Mouse (Mus musculus) MEL (cell line): ENCODE measurements at regions not wholly inside any gene's neighbourhood (a gene's known extent, or its start where the extent isn't known, plus 50 kb on each side); places are given as distances from the start of the nearest gene placed in this dataset.

Experiments
- DNase-seq: peaks from one replicate; pipeline ENCODE4 v3.0.0; 2011; ENCODE audit warnings: low read depth, low spot score
- H3K27ac ChIP-seq: 2 replicates; pipeline ENCODE4 v1.5.1; 2012; ENCODE audit warnings: low read depth, mild to moderate bottlenecking, control low read depth, low read length, moderate library complexity; ENCODE audit not compliant: control insufficient read depth
- H3K27me3 ChIP-seq, 2 experiments: fragments of 150-350 bp in 1 of 2; sonication (generic) in 1 of 2; 2 replicates each; pipeline ENCODE4 v1.6.1; 2012; ENCODE audit warnings: low read length in 2 of 2, mild to moderate bottlenecking in 2 of 2, improper control_type of control experiment in 1 of 2, moderate library complexity in 1 of 2; ENCODE audit not compliant: insufficient read depth in 2 of 2, control insufficient read depth in 1 of 2
- H3K36me3 ChIP-seq, 2 experiments: 2 replicates each; pipeline ENCODE4 v1.6.1; 2012 to 2014; ENCODE audit warnings: low read length in 2 of 2, improper control_type of control experiment in 1 of 2, inconsistent platforms in 1 of 2, mild to moderate bottlenecking in 1 of 2; ENCODE audit not compliant: insufficient read depth in 2 of 2, control insufficient read depth in 1 of 2
- H3K4me1 ChIP-seq, 2 experiments: fragments of 150-350 bp in 1 of 2; sonication (generic) in 1 of 2; 2 replicates each; pipeline ENCODE4 v1.6.1; 2012; ENCODE audit warnings: low read length in 2 of 2, improper control_type of control experiment in 1 of 2, mild to moderate bottlenecking in 1 of 2; ENCODE audit not compliant: insufficient read depth in 2 of 2, control insufficient read depth in 1 of 2
- H3K4me3 ChIP-seq, 2 experiments: fragments of 150-350 bp in 1 of 2; sonication (generic) in 1 of 2; 2 replicates each; pipeline ENCODE4 v1.5.1; 2012; ENCODE audit warnings: low read depth in 2 of 2, low read length in 2 of 2, mild to moderate bottlenecking in 2 of 2, moderate library complexity in 2 of 2, control low read depth in 1 of 2, improper control_type of control experiment in 1 of 2; ENCODE audit not compliant: control insufficient read depth in 1 of 2, insufficient read depth in 1 of 2
- H3K79me2 ChIP-seq: 2 replicates; pipeline ENCODE4 v1.6.1; 2012; ENCODE audit warnings: mild to moderate bottlenecking, low read length, moderate library complexity; ENCODE audit not compliant: control insufficient read depth, poor library complexity, insufficient read depth
- H3K9ac ChIP-seq: 2 replicates; pipeline ENCODE4 v1.6.1; 2012; ENCODE audit warnings: low read depth, mild to moderate bottlenecking, control low read depth, low read length, moderate library complexity; ENCODE audit not compliant: control insufficient read depth, poor library complexity, severe bottlenecking
- H3K9me3 ChIP-seq: fragments of 150-350 bp; sonication (generic); replicated peaks from 2 replicates; pipeline ENCODE4 v1.6.1; 2012; ENCODE audit warnings: mild to moderate bottlenecking, low read length, improper control_type of control experiment, moderate library complexity; ENCODE audit not compliant: insufficient read depth
- CHD1 ChIP-seq: IDR thresholded peaks from 2 replicates; pipeline ENCODE4 v1.6.1; 2012; ENCODE audit warnings: low read depth, mild to moderate bottlenecking, inconsistent platforms, low read length, improper control_type of control experiment
- CHD2 ChIP-seq: IDR thresholded peaks from 2 replicates; pipeline ENCODE4 v1.6.1; 2011; ENCODE audit warnings: low read length, improper control_type of control experiment
- E2F4 ChIP-seq: IDR thresholded peaks from 2 replicates; pipeline ENCODE4 v1.6.1; 2011; ENCODE audit warnings: low read depth, low read length, improper control_type of control experiment, borderline replicate concordance
- ELF1 ChIP-seq: IDR thresholded peaks from 2 replicates; pipeline ENCODE4 v1.6.1; 2014; ENCODE audit warnings: low read depth, mild to moderate bottlenecking, inconsistent platforms, low read length, improper control_type of control experiment, moderate library complexity
- EP300 ChIP-seq, 2 experiments: IDR thresholded peaks; 2 replicates each; pipeline ENCODE4 v1.6.1; 2011; ENCODE audit warnings: improper control_type of control experiment in 2 of 2, low read length in 2 of 2, low read depth in 1 of 2, mild to moderate bottlenecking in 1 of 2
- ETS1 ChIP-seq: IDR thresholded peaks from 2 replicates; pipeline ENCODE4 v1.6.1; 2012; ENCODE audit warnings: low read depth, mild to moderate bottlenecking, inconsistent platforms, low read length, improper control_type of control experiment, moderate library complexity
- GABPA ChIP-seq: IDR thresholded peaks from 2 replicates; pipeline ENCODE4 v1.6.1; 2012; ENCODE audit warnings: low read depth, mild to moderate bottlenecking, inconsistent platforms, low read length, improper control_type of control experiment, moderate library complexity
- KAT2A ChIP-seq: conservative IDR thresholded peaks from 2 replicates; pipeline ENCODE4 v1.6.1; 2012; ENCODE audit warnings: low read depth, low read length, improper control_type of control experiment, inconsistent platforms
- MAFK ChIP-seq: IDR thresholded peaks from 2 replicates; pipeline ENCODE4 v1.6.1; 2011; ENCODE audit warnings: low read depth, mild to moderate bottlenecking, low read length, improper control_type of control experiment, borderline replicate concordance
- MAX ChIP-seq: IDR thresholded peaks from 2 replicates; pipeline ENCODE4 v1.6.1; 2011; ENCODE audit warnings: low read length, improper control_type of control experiment
- MEF2A ChIP-seq: IDR thresholded peaks from 2 replicates; pipeline ENCODE4 v1.6.1; 2014; ENCODE audit warnings: low read depth, mild to moderate bottlenecking, inconsistent platforms, low read length, improper control_type of control experiment; ENCODE audit not compliant: poor library complexity, insufficient replicate concordance, severe bottlenecking; ENCODE audit errors: extremely low read depth
- MXI1 ChIP-seq: IDR thresholded peaks from 2 replicates; pipeline ENCODE4 v1.6.1; 2011; ENCODE audit warnings: mild to moderate bottlenecking, low read depth, low read length, improper control_type of control experiment
- NRF1 ChIP-seq: IDR thresholded peaks from 2 replicates; pipeline ENCODE4 v1.6.1; 2014; ENCODE audit warnings: low read depth, mild to moderate bottlenecking, inconsistent platforms, low read length, improper control_type of control experiment, moderate library complexity; ENCODE audit not compliant: poor library complexity, insufficient read depth, severe bottlenecking
- POLR2A ChIP-seq, 2 experiments: IDR thresholded peaks; 2 replicates each; pipeline ENCODE4 v1.6.1; 2011 to 2012; ENCODE audit warnings: low read length in 2 of 2, mild to moderate bottlenecking in 2 of 2, control low read depth in 1 of 2, improper control_type of control experiment in 1 of 2, low read depth in 1 of 2, moderate library complexity in 1 of 2; ENCODE audit not compliant: control insufficient read depth in 1 of 2, insufficient read depth in 1 of 2, poor library complexity in 1 of 2
- POLR2AphosphoS2 ChIP-seq: IDR thresholded peaks from 2 replicates; pipeline ENCODE4 v1.6.1; 2011; ENCODE audit warnings: low read length, improper control_type of control experiment
- POLR2AphosphoS5 ChIP-seq: IDR thresholded peaks from 2 replicates; pipeline ENCODE4 v1.6.1; 2012; ENCODE audit warnings: low read depth, borderline replicate concordance, mild to moderate bottlenecking, inconsistent platforms, low read length, moderate library complexity, mixed read lengths
- RAD21 ChIP-seq: IDR thresholded peaks from 2 replicates; pipeline ENCODE4 v1.6.1; 2011; ENCODE audit warnings: mild to moderate bottlenecking, low read depth, low read length, improper control_type of control experiment
- TAL1 ChIP-seq: IDR thresholded peaks from 2 replicates; pipeline ENCODE4 v1.6.1; 2012; ENCODE audit warnings: mild to moderate bottlenecking, inconsistent platforms, low read length, moderate library complexity, mixed read lengths
- TBP ChIP-seq: IDR thresholded peaks from 2 replicates; pipeline ENCODE4 v1.8.0; 2011; ENCODE audit warnings: low read depth, low read length, improper control_type of control experiment
- UBTF ChIP-seq: IDR thresholded peaks from 2 replicates; pipeline ENCODE4 v1.6.1; 2012; ENCODE audit warnings: low read depth, mild to moderate bottlenecking, inconsistent platforms, low read length, improper control_type of control experiment, moderate library complexity, borderline replicate concordance; ENCODE audit not compliant: insufficient read depth
- USF1 ChIP-seq: IDR thresholded peaks from 2 replicates; pipeline ENCODE4 v1.6.1; 2014; ENCODE audit warnings: low read depth, mild to moderate bottlenecking, inconsistent platforms, low read length, improper control_type of control experiment, moderate library complexity
- ZNF384 ChIP-seq: IDR thresholded peaks from 2 replicates; pipeline ENCODE4 v1.6.1; 2012; ENCODE audit warnings: low read depth, mild to moderate bottlenecking, inconsistent platforms, low read length, improper control_type of control experiment

DNA sequence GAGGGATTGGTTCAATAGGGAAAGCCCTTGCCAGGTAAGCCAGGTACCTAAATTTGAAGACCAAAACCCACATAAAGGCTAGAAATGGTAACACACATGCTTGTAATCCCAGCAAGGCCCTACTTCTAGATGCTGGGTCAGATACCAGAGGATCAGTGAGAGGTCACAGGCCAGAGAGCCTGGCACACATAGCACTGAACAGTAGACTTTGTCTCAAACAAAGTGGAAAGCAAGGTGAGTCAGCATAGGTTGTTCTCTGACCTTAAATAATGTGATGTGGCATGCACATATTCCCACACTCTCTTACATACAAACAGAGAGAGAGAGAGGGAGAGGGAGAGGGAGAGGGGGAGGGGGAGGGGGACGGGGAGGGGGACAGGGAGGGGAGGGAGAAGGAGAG is 100.3 kb upstream of the Cadm1 start:
- Histone ChIP-seq H3K27me3 (no peaks in the 10 kb centered on the region), H3K27ac (no peak overlapping the region), H3K4me3 (no peak overlapping the region), H3K36me3 (no peaks in the 10 kb centered on the region; a peak in 1 of 4 replicates)
- no peak for DNase-seq
- TF ChIP-seq ELF1 (no peak), KAT2A (no peak), POLR2AphosphoS5 (no peak), MXI1 (no peak), MAX (no peak), RAD21 (no peak), ETS1 (no peak), UBTF (no peak), POLR2A (IDR thresholded peaks at IDR 0.05; ENCODE audit: control insufficient read depth in 1 of 2, insufficient read depth in 1 of 2, low read depth in 1 of 2, low read length in 2 of 2, poor library complexity in 1 of 2) (no peak)
- TF ChIP-seq, all 39 proteins: peak for 0
- Histone ChIP-seq H3K9ac (no peak overlapping the region), H3K4me1 (peaks cover 0 to 3% of the 10 kb centered on the region in 2 experiments; a peak in 1 of 4 replicates), H3K9me3 (no peaks in the 10 kb centered on the region), H3K79me2 (no peaks in the 10 kb centered on the region)

DNA sequence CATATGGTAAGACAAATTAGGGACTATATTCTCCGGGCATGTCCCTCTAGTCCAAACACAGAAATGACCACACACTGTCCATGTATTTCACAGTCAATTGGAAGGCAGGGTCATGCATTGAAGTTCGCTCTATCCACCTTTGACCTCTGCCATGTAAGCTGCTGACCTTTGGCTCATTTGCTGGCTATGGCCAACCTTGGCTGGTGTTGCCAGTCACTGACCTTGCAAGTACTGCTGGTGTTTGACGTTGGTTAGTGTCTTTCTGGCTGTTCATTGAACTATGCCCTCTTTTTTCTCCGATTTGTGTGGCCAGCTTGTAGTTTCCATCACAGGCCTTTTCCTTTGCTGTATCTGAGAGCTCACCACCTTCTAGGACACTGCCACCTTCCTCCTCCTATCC is 97.3 kb upstream of the Cadm1 start:
- H3K36me3 ChIP-seq: no peaks in the 10 kb centered on the region; a peak in 1 of 4 replicates
- no peak overlapping the region for H3K9ac ChIP-seq
- no peaks in the 10 kb centered on the region for H3K9me3 ChIP-seq
- DNase-seq: no peak
- H3K27ac ChIP-seq: no peak overlapping the region
- no peaks in the 10 kb centered on the region for H3K79me2 ChIP-seq
- peaks cover 0 to 3% of the 10 kb centered on the region in 2 experiments; a peak in 1 of 4 replicates for H3K4me1 ChIP-seq
- no peaks in the 10 kb centered on the region for H3K27me3 ChIP-seq
- no peak for TF ChIP-seq MXI1
- TF ChIP-seq POLR2AphosphoS2: no peak
- no peak for TF ChIP-seq CHD2
- no peak for TF ChIP-seq TAL1
- no peak for TF ChIP-seq TBP
- TF ChIP-seq MAFK: no peak
- TF ChIP-seq ZNF384: no peak
- no peak for TF ChIP-seq POLR2A (IDR thresholded peaks at IDR 0.05; ENCODE audit: control insufficient read depth in 1 of 2, insufficient read depth in 1 of 2, low read depth in 1 of 2, low read length in 2 of 2, poor library complexity in 1 of 2)
- no peak for TF ChIP-seq CHD1
- no peak for TF ChIP-seq RAD21
- no peak for TF ChIP-seq GABPA
- TF ChIP-seq USF1: no peak
- no peak for TF ChIP-seq NRF1
- TF ChIP-seq POLR2AphosphoS5: no peak
- no peak for TF ChIP-seq ELF1
- no peak for TF ChIP-seq MEF2A
- TF ChIP-seq E2F4: no peak
- no peak for TF ChIP-seq EP300 (IDR thresholded peaks at IDR 0.05; ENCODE audit: low read depth in 1 of 2, low read length in 2 of 2)
- no peak for TF ChIP-seq KAT2A
- H3K4me3 ChIP-seq: no peak overlapping the region
